Mouse (Mus musculus) hematopoietic stem cell, adult 5-6 weeks (primary cell): ENCODE data around the gene Zfp784. TPM values are rescaled to one million over a fixed set of nuclear protein-coding genes. Genes with fewer than 3 reads are reported as not detected.
"Not testable (repeated sequence)": the region's sequence is repeated elsewhere in the genome, so short reads cannot be mapped to it uniquely, and the experiment has no call there.

Source experiments
- ATAC-seq, 2 experiments: fragments of 125-278 bp in 1 of 2; replicated peaks in 1 of 2; 2 replicates each; pipeline ENCODE4 v1.8.0; 2016 to 2017; ENCODE audit warnings: inconsistent platforms in 2 of 2, mild to moderate bottlenecking in 2 of 2, moderate number of reproducible peaks in 2 of 2, low read depth in 1 of 2, moderate TSS enrichment in 1 of 2; ENCODE audit not compliant: low FRiP score in 2 of 2, poor library complexity in 2 of 2, severe bottlenecking in 2 of 2, insufficient read depth in 1 of 2, low TSS enrichment in 1 of 2
- total RNA-seq: library from RNA; stranded (forward); fragments of 172-1452, 232-1000 nt; gene quantifications from 2 replicates; pipeline ENCODE4 v1.2.3, GENCODE M21; 2017

The Zfp784 gene
- total RNA-seq, 1 experiment from 2014 or later = 3.9 TPM

GRCm38 (mm10) chr7:5012681-5013513, 25.3 kb downstream of the Zfp784 start:
- no peak for ATAC-seq

DNA sequence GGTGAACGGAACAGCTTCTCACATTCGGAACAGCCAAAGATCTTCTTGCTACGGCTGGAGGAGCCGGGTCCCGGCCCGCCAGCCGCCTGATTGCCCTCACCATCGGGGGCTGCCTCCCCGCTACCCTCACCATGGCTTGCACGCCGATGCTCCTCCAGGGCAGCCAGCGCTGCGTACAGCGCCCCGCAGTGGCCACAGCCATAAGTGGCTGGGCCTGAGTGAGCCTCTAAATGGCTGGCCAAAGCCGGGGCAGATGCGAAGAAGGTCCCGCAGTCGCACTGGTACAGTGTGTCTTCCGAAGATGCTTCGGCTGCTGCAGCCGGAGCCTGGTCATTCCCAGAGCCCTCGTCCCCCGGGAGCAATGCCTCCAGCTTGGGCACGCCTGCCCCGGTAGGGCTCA, 30.0 kb downstream of the Zfp784 start:
- no peak for ATAC-seq

- ATAC-seq = not testable (repeated sequence)
Measured at GRCm38 (mm10) chr7:5002876-5003275, 35.4 kb downstream of the Zfp784 start.

DNA sequence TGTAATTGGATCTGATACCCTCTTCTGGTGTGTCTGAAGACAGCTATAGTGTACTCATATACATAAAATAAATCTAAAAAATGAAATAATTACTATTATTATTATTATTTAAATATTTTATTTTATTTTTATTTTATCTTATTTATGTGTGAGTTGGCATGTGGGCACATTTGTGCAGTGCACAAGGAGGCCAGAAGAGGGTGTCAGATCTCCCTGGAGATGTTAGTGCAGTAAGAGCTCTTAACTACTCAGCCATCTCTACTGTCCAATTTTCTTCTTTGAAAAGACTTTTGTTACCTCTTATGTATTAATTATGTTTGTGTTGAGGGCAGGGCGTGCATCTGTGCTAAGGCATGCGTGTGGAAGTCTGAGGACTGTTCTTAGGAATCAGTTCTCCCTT, 38.4 kb downstream of the Zfp784 start:
- ATAC-seq = 0 out of 4 replicates have a peak, but pooled peaks of 1 of the 2 experiments have one; percentile 48

GRCm38 (mm10) chr7:4996934-4997333, 41.3 kb downstream of the Zfp784 start:
- no peak for ATAC-seq

GRCm38 (mm10) chr7:4996003-4996895, 42.0 kb downstream of the Zfp784 start, which contains the start of gene Zfp579:
Zfp579 (minus strand) TSS chr7:4996158.
- peak; percentile 66 to 81 for ATAC-seq

DNA sequence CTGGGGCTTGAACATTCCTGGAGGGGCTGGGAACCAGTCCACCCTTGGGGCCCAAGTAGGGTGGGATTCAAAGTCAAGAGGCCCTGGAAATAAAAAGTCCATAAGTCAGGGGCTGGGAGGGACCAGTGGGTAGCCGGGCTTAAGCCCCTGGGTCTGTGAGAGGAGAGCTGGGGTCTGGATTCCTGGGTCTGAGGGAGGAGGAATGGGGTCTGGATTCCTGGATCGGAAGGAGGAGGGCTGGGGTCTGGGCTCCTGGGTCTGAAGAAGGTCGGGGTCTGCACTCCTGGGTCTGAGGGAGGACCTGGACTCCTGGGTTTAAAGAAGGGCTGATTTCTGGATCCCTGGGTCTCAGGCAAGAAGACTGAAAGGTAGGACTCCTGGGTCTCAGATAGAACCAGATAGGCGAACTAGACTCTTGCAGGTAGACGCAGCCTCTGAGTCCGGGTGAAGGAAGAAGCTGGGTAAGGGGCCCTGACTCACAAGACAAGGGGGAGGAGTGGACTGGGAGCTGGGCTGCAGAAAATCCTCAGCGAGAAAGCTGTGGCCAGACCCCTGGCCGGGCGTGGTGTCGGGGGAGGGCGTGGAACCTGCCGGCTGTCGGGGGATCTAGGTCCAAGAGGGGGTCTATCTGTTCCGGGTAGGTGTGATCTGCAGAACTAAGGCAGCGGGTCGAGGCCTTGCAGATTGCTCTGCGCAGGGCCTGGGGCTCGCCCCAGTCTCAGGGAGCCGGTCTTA, 42.8 kb downstream of the Zfp784 start:
- peak in 1 of 2 experiments; percentile 14; a peak in 2 of 4 replicates for ATAC-seq

GRCm38 (mm10) chr7:4993999-4994788, 44.1 kb downstream of the Zfp784 start:
- no peak for ATAC-seq

GRCm38 (mm10) chr7:4993347-4993998, 44.8 kb downstream of the Zfp784 start:
- ATAC-seq = no peak

DNA sequence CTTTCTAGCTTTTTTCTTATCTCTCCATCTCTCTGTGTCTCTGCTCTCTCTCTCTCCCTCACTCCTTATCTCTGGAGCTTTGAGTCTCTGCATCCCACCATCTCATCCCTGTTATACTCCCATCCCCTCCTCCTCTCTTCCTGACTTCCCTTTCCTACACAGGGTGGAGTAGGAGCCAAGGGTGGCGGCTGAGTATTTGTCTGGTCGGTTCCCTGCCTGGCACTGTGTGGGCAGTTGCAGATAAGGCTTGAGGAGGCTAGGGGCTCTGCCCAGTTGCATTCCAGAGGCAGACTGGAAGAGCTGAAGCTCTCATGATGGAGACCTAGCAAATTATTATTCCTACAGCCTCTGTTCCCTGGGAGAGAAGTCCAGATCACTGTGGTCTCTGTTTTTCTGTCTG, 50.0 kb downstream of the Zfp784 start:
- no peak for ATAC-seq

Other genes starting within 250 kb of the Zfp784 start
- 9.3 and 19.0 TPM in 2 replicates for gene Tmem238, start 248.8 kb downstream of the Zfp784 start, total RNA-seq
- gene Rpl28, start 245.6 kb downstream of the Zfp784 start, total RNA-seq = 736 and 741 TPM in 2 replicates
- 137 and 174 TPM in 2 replicates for gene Ube2s, start 225.9 kb downstream of the Zfp784 start, total RNA-seq
- gene Shisa7, start 193.8 kb downstream of the Zfp784 start, total RNA-seq = 0.06 and 0.45 TPM in 2 replicates
- 59.8 and 69.7 TPM in 2 replicates for gene Isoc2b, start 168.2 kb downstream of the Zfp784 start, total RNA-seq
- gene Isoc2a, start 161.3 kb downstream of the Zfp784 start, total RNA-seq = 7.1 and 9.0 TPM in 2 replicates
- not detected in 2 replicates for gene Gm36210, start 131.9 kb downstream of the Zfp784 start, total RNA-seq
- gene Zfp628, start 123.2 kb downstream of the Zfp784 start, total RNA-seq = 2.2 and 3.2 TPM in 2 replicates
- gene Nat14, start 116.4 kb downstream of the Zfp784 start, total RNA-seq = not detected in 2 replicates
- not detected in 2 replicates for gene Ssc5d, start 112.7 kb downstream of the Zfp784 start, total RNA-seq
- gene Sbk2, start 74.0 kb downstream of the Zfp784 start, total RNA-seq = not detected in 2 replicates
- not detected in 2 replicates for gene Sbk3, start 67.3 kb downstream of the Zfp784 start, total RNA-seq
- gene Zfp579, start 42.3 kb downstream of the Zfp784 start, total RNA-seq = 5.7 and 6.6 TPM in 2 replicates
- gene Zfp524, start 24.0 kb downstream of the Zfp784 start, total RNA-seq = 3.0 and 12.6 TPM in 2 replicates
- 25.6 and 32.0 TPM in 2 replicates for gene Fiz1, start 23.7 kb downstream of the Zfp784 start, total RNA-seq
- 0.31 TPM in 1 of 2 replicates, not detected in the other for gene Gm44973, start 22.9 kb downstream of the Zfp784 start, total RNA-seq
- gene Zfp865, start 18.1 kb downstream of the Zfp784 start, total RNA-seq = 13.9 and 14.0 TPM in 2 replicates
- gene Ccdc106, start 17.9 kb downstream of the Zfp784 start, total RNA-seq = not detected in 2 replicates
- 1.3 TPM in 1 of 2 replicates, not detected in the other for gene 4632433K11Rik, start 4.3 kb downstream of the Zfp784 start, total RNA-seq
- gene Zfp580, start 13.1 kb upstream of the Zfp784 start, total RNA-seq = 2.1 and 2.4 TPM in 2 replicates
- gene U2af2, start 23.7 kb upstream of the Zfp784 start, total RNA-seq = 229 and 261 TPM in 2 replicates
- gene Epn1, start 41.8 kb upstream of the Zfp784 start, total RNA-seq = 25.7 and 38.2 TPM in 2 replicates
- not detected in 2 replicates for gene Rfpl4, start 78.5 kb upstream of the Zfp784 start, total RNA-seq
- not detected in 2 replicates for gene Rasl2-9, start 87.5 kb upstream of the Zfp784 start, total RNA-seq
- gene Vmn1r55, start 111.2 kb upstream of the Zfp784 start, total RNA-seq = not detected in 2 replicates
- not detected in 2 replicates for gene Vmn1r56, start 158.3 kb upstream of the Zfp784 start, total RNA-seq
- gene Vmn1r57, start 180.0 kb upstream of the Zfp784 start, total RNA-seq = not detected in 2 replicates